Mouse (Mus musculus) cerebellum, adult 2 months (tissue): ENCODE measurements around the gene Ryr2.

Source experiments
- CTCF ChIP-seq: fragments of 200-500 bp; IDR thresholded peaks from 2 replicates; pipeline ENCODE4 v1.5.1; 2011; ENCODE audit warnings: low read depth, mild to moderate bottlenecking, control low read depth, low read length, moderate library complexity, borderline replicate concordance; ENCODE audit not compliant: insufficient read depth
- POLR2A ChIP-seq: fragments of 200-500 bp; IDR thresholded peaks from 2 replicates; pipeline ENCODE4 v1.6.1; 2011; ENCODE audit warnings: low read length, control low read depth, borderline replicate concordance; ENCODE audit not compliant: insufficient read depth

DNA sequence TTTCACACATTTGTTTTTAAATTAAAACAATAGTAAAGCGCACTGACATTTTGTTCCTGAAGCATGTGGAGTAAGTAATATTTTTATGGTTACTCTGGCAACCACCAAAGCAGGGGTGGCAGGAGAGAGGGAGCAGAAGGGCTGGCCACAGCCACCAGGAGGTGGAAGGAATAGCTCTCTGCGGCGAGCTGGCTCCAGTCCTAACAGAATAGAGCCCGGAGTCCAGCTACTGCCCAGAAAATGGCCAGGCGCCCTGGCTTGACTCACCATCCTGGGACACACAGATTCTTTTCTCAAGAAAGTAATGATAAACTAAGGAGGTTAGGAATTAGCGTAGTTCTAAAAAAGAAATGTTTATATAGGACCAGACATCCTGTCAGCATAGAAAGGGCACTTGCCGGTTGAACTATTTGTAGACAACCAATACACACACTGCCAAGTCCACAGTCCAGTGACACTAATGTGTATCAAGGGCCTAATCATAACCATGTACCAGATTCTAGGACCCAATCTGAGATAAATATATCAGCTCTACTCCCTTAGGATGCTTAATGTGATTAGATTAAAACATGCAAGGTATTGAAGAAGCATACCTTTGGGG lies 18.3 kb upstream of the Ryr2 start:
- TF ChIP-seq POLR2A (no peak), CTCF (peak; percentile 13; the same call in 1 of the 2 replicates)
